Mouse (Mus musculus) B cell, adult 2 months (primary cell): ENCODE results near the gene Csnk1e.

Source experiments
- DNase-seq, 2 experiments: peaks; one replicate each; pipeline ENCODE4 v3.0.0; 2022

The Csnk1e gene

DNA sequence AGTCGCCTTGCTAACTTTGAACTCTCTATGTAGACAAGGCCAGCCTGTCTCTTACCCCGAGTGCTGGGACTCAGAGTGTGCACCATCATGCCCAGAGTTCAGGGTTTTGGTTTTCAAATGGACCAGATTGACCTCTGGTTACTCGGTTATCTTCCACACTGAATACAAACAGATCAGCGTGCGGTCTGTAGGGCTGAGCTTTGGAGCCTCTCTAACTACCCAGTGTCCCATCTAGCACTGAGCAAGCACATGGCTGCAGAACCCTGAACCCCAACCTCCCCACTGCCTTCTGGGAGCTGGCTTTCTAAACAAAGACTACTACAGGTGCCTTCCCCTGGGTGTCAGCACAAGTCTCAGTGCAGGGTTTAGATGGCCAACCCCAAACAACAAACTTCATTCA is 62.8 kb downstream of the Csnk1e start:
- no peak for DNase-seq

DNA sequence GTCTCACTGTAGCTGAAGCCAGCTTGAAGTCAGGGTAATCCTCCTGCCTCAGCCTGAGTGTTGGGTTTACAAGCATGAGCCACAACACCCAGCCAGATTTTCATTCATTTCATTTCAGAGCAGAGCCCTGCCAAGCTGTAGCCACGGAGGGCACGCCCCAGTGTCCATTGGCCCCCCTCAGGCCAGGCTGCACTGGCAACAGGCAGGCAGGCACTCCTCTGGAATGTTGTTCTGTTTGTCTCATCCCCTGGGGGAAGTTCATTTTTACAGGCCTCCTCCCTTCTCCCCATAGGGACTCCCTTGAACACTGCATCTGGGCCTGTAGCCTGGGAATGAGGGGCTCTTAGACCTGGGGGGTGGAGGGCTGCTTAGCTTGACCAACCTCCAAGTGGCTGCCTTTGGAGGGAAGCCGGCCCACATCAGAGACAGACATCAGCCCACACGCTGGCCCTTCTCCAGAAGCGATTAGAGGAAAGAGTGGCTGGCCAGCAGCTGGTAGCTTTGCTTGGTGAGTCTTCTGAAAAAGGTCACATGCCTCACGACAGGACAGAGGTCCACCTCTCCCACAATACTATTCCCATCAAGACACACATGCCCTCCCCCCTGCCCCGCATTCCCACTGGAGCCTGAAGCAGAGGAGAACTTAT is 63.8 kb downstream of the Csnk1e start:
- DNase-seq = no peak

DNA sequence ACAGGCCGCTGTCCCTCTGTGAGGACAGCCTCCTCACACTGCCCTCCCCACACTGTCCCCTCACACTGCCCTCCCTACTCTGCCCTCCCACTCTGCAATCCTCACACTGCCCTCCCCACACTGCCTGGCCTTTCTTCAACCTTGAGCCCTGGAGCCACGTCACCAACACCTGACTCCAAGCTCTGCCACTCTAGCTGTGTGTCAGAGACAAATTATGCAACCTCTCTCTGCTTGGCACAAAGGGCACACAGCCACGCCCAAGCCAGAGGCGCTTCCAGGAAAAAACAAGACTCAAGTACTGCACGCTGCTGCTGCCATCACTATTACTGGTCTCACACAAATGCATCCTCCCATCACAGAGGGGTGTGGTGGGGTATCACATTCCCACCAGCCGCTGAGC is 64.9 kb downstream of the Csnk1e start:
- DNase-seq = no peak

GRCm38 (mm10) chr15:79388171-79388570 is 67.2 kb downstream of the Csnk1e start:
- DNase-seq = no peak

DNA sequence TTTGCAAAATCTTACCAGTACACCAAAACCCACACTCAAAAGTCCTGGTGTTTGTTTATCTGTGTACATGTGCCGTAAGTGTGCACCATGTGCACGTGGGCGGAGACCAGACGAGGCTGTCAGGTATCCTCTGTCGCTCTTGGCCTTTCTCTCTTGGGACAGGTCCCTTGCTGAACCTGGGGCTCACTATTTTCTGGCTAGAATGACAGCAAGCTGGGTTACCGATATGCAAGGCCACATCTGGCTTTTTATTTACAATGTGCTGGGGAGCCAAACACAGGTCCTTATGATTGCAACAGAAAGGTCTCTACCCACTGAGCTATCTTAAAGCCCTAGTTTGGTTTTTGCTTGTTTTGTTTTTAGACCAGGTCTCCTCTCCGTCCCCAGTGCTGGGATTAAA is 67.8 kb downstream of the Csnk1e start:
- no peak for DNase-seq

DNA sequence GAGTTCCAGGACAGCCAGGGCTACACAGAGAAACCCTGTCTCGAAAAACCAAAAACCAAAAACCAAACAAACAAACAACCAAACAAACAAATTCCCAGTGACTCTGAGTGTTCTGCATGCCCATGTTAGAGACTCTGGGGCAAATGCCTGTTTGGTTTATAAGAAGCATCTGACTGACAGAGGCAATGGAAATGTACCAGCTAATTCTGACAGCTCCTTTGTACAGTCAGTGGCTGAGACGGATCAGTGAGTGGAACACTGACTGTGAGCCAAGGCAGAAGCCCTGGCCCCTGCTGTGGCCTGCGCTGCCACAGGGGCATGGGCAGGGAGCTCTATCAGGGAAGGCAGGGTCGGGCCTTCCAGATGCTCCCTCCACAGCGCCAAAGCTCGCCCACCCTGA is 68.3 kb downstream of the Csnk1e start:
- DNase-seq = no peak

- no peak for DNase-seq
Measured at GRCm38 (mm10) chr15:79381644-79382043, 73.7 kb downstream of the Csnk1e start.

GRCm38 (mm10) chr15:79380468-79381444 is 74.6 kb downstream of the Csnk1e start:
- peak; percentile 81 for DNase-seq

GRCm38 (mm10) chr15:79379658-79380057 is 75.7 kb downstream of the Csnk1e start:
- no peak for DNase-seq

GRCm38 (mm10) chr15:79378608-79379007 is 76.8 kb downstream of the Csnk1e start:
- DNase-seq = no peak

DNA sequence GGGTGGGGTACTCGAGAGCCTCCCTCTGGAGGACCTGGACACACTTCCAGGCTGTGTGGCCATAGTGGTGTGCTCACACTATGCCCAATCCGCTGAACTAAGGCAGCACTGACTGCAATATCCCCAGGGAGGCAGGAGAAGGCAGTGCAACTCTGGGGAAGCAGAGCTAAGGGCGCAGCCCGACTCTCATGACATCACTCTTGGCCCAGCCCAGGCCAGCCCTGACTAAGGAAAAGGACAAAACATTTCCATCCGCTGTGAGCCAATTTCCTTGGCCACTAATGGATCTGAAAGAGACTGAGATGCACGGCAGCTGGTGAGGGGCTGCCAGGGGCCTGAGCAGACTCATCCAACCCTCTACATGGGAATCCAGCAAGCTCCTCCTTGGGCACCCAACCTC is 77.7 kb downstream of the Csnk1e start:
- DNase-seq = no peak

DNA sequence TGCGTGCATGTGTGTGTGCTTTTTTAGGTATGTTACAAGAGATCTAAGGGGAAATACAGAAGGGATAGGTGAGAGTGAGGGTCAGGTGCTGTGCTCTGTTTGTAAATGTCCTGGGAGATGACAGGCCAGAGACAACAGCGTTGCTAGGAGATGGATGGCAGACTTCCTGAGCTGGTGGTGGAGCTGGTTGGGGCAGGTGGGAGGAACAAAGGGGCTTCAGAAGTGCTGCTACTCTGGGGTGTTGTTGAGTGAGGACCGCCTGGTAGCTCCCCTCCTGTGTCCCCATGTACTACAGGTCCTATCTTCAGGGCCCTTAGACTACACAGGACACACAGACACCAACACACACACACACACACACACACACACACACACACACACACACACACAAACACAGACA is 80.6 kb downstream of the Csnk1e start:
- DNase-seq = no peak

- no peak for DNase-seq
Measured at GRCm38 (mm10) chr15:79370281-79370843, 85.0 kb downstream of the Csnk1e start.

- no peak for DNase-seq
Measured at GRCm38 (mm10) chr15:79369452-79370280, 85.7 kb downstream of the Csnk1e start.

GRCm38 (mm10) chr15:79368861-79369440 is 86.4 kb downstream of the Csnk1e start:
- DNase-seq = no peak

- no peak for DNase-seq
Measured at GRCm38 (mm10) chr15:79368313-79368811, 87.0 kb downstream of the Csnk1e start.
